Mouse (Mus musculus) neural tube, embryonic 14.5 days (tissue): Measurements from ENCODE around the gene Prickle2. TPM values are rescaled to one million over a fixed set of nuclear protein-coding genes. Genes with fewer than 3 reads are reported as not detected.

Experiments
- ATAC-seq: fragments of 200-750 bp; cut with Nextera tagmentation; 2 replicates; pipeline ENCODE4 v1.8.0; 2017; ENCODE audit warnings: low read depth, mild to moderate bottlenecking, moderate TSS enrichment, moderate library complexity
- H3K27ac ChIP-seq: fragments of 300-500 bp; sonication (generic); 2 replicates; pipeline ENCODE4 v1.5.1; 2014; ENCODE audit warnings: low read depth, mild to moderate bottlenecking, control low read depth, low read length, moderate library complexity, mixed read lengths
- H3K27me3 ChIP-seq: fragments of 300-500 bp; sonication (generic); 2 replicates; pipeline ENCODE4 v1.6.1; 2014; ENCODE audit warnings: low read length; ENCODE audit not compliant: control insufficient read depth, insufficient read depth
- H3K36me3 ChIP-seq: fragments of 300-500 bp; sonication (generic); 2 replicates; pipeline ENCODE4 v1.6.1; 2014; ENCODE audit warnings: low read length, mixed read lengths; ENCODE audit not compliant: control insufficient read depth, insufficient read depth
- H3K4me1 ChIP-seq: fragments of 300-500 bp; sonication (generic); 2 replicates; pipeline ENCODE4 v1.6.1; 2014; ENCODE audit warnings: low read length; ENCODE audit not compliant: control insufficient read depth, insufficient read depth
- H3K4me2 ChIP-seq: fragments of 300-500 bp; sonication (generic); 2 replicates; pipeline ENCODE4 v1.6.1; 2014; ENCODE audit warnings: mild to moderate bottlenecking, low read depth, low read length, control low read depth
- H3K4me3 ChIP-seq: fragments of 300-500 bp; sonication (generic); 2 replicates; pipeline ENCODE4 v1.5.1; 2014; ENCODE audit warnings: low read depth, low read length, control low read depth, mixed read lengths
- H3K9ac ChIP-seq: fragments of 300-500 bp; sonication (generic); replicated peaks from 2 replicates; pipeline ENCODE4 v1.6.1; 2014; ENCODE audit warnings: low read depth, mild to moderate bottlenecking, control low read depth, low read length, mixed read lengths
- H3K9me3 ChIP-seq: fragments of 300-500 bp; sonication (generic); 2 replicates; pipeline ENCODE4 v1.6.1; 2016; ENCODE audit warnings: low read length; ENCODE audit not compliant: control insufficient read depth
- WGBS: fragments of 180-500 bp; shearing (Covaris S2); extraction: QIAGEN DNeasy Blood & Tissue Kit; methylation state at CpG from one replicate; pipeline ENCODE4 v1.1.7; 2014; 5-methylcytosine and 5-hydroxymethylcytosine counted together
- polyA plus RNA-seq: library from polyadenylated mRNA; unstranded; fragments of >200 nt; fragmentation: Nextera tagmentation; extraction: Ambion mirVana; gene quantifications from 2 replicates; pipeline ENCODE4 v1.2.1, GENCODE M21; 2014

The Prickle2 gene
- polyA plus RNA-seq, 1 experiment from 2014 or later, result 25.5 TPM

DNA sequence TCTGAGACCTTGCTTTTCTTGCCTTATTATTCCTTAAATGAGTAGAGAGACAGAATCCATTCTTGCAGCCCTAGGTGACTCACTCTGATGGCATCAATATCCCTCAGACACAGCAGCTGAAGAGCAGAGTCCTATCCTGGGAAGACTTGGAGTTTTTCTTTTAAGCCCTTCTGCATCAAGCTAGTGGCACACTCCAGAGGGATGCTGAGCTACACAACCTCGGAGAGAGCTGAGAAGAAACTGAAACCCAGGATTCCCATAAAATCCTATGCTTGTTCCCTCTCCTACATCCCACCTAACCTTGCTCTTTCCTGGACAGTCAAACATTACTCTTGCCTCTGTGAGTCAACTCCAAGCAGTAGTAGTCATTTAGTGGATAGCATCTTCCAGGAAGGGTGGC, 256.0 kb downstream of the Prickle2 start:
- H3K4me1 ChIP-seq, result no peaks in the 10 kb centered on the region
- no peak overlapping the region for H3K27ac ChIP-seq
- 90% methylated on average over 1 of the region's 1 CpGs for WGBS
- H3K4me2 ChIP-seq, result no peak overlapping the region
- H3K9me3 ChIP-seq, result no peaks in the 10 kb centered on the region
- no peaks in the 10 kb centered on the region for H3K27me3 ChIP-seq
- no peak overlapping the region for H3K4me3 ChIP-seq
- no peaks in the 10 kb centered on the region for H3K36me3 ChIP-seq
- no peak overlapping the region for H3K9ac ChIP-seq
- no peak for ATAC-seq

DNA sequence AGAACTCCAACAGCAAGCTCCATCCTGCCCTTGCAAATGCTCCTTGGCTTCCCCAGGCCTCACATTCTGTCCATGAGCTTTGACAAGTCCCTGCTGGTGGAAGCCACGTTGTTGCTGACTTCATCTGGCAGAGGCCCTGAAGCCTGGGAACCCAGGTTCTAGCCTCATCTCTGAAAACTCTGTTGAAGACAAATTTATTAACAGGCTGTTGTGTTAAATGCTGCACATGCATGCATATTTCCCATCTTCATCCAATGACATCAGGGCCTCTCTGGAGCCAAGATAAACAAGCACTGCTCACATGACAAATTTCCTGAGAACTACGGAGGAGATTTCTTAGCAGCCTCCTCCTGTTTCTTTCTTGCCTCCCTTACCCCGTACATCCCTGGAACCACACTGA, 259.3 kb downstream of the Prickle2 start:
- Histone ChIP-seq H3K4me1 (no peaks in the 10 kb centered on the region), H3K36me3 (no peaks in the 10 kb centered on the region), H3K9me3 (no peaks in the 10 kb centered on the region), H3K4me2 (no peak overlapping the region), H3K27ac (no peak overlapping the region), H3K4me3 (no peak overlapping the region), H3K27me3 (no peaks in the 10 kb centered on the region), H3K9ac (no peak overlapping the region)
- no peak for ATAC-seq
- 71% methylated on average over 3 of the region's 3 CpGs for WGBS

DNA sequence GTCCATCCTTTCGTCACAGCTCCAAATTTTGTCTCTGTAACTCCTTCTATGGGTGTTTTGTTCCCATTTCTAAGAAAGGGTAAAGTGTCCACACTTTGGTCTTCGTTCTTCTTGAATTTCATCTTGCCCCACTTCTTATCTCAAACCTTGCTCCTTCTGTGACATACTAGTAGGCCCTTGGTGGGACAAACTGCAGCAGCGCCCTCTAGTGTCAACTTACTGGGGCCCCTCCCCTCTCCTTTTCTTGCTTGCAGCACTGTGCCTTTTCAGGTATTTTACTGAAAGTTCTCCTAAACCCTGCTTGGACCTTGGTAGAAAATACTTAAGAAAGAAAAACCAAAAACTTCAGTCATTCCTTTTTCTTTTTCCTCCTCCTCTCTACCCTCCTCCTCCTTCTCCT, 264.8 kb downstream of the Prickle2 start:
- H3K9me3 ChIP-seq, result no peaks in the 10 kb centered on the region
- no peak overlapping the region for H3K9ac ChIP-seq
- H3K27ac ChIP-seq, result no peak overlapping the region
- WGBS, result 48% methylated on average over 2 of the region's 3 CpGs
- no peaks in the 10 kb centered on the region for H3K4me1 ChIP-seq
- H3K27me3 ChIP-seq, result no peaks in the 10 kb centered on the region
- no peak overlapping the region for H3K4me3 ChIP-seq
- no peak for ATAC-seq
- H3K36me3 ChIP-seq, result no peaks in the 10 kb centered on the region
- H3K4me2 ChIP-seq, result no peak overlapping the region

DNA sequence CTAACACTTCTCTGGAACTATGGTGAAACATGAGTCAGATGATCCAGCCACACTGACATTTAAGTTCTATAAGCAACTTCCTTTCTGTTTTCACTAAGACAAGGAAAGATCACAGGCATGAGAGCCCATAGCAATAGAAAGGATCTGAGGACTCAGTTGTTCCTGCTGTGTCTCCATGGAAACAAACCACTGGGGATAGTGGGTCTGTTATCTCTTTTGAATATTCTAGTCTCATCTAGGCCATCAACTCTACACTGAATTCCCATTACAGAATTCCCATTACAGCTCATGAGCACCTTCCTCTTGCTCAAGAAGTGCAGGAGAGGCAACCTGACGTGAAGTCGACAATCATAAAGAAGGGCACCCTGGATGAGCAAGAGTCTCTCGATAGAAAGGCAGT, 265.7 kb downstream of the Prickle2 start:
- H3K4me2 ChIP-seq, result no peak overlapping the region
- H3K27ac ChIP-seq, result no peak overlapping the region
- 63% methylated on average over 3 of the region's 3 CpGs for WGBS
- H3K9me3 ChIP-seq, result no peaks in the 10 kb centered on the region
- H3K4me1 ChIP-seq, result no peaks in the 10 kb centered on the region
- ATAC-seq, result no peak
- no peak overlapping the region for H3K9ac ChIP-seq
- H3K36me3 ChIP-seq, result no peaks in the 10 kb centered on the region
- H3K4me3 ChIP-seq, result no peak overlapping the region
- no peaks in the 10 kb centered on the region for H3K27me3 ChIP-seq

DNA sequence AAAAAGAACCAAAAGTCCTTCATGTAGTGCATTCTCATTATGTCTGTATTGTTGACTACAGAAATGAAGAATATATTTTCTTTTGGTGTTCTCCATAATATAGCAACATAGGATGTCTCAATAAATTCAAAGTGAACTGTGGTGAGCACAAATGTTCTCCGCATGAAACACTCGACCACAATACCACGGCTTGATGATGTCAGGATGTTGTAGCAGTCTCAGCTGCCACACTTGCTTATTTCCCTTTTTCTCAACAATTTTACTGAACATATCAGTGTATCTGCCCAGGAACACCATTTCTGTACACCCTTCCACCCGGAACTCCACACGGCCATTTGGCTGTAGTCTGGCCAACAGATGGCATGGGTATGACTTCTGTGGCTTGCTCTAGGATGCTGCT, 273.8 kb downstream of the Prickle2 start:
- Histone ChIP-seq H3K27ac (no peak overlapping the region), H3K36me3 (no peaks in the 10 kb centered on the region), H3K9ac (no peak overlapping the region), H3K27me3 (no peaks in the 10 kb centered on the region), H3K4me3 (no peak overlapping the region), H3K4me1 (no peaks in the 10 kb centered on the region), H3K9me3 (no peaks in the 10 kb centered on the region), H3K4me2 (no peak overlapping the region)
- no peak for ATAC-seq
- 94% methylated on average over 5 of the region's 5 CpGs for WGBS

DNA sequence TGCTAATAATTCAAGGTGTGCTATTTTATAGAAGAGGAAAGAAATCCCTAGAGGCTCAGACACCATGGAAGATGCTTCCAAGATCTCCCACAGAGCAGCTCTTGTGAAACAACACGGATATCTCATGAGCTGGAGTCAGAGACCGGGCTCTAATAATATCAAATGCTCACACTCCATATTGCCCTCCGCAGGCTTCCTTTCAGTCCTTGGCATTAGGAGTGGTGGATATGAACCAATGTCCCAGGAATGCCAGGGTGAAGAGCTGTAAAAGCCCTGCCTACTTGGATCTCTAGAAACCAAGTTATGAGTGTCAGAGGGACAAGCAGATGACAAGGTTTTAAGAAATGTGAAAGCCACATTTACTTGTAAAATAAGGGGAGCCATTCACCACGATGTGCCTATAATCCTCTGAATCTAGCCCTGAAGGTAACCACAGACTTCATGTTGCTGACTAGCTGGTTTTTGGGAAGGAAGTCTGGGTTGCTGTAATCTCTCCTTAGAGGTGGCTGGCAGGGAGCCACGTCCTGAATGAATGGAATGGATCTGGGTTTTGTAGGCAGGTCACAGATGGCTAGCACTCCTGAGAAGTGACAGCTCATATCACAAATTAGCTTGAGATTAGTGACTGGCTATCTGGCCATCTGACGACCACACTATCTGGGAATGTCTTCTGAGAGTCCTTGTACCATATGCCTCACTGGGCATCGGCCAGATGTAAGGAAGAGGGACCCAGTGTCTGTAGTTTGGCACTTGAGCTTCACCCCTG, 278.4 kb downstream of the Prickle2 start:
- Histone ChIP-seq H3K27ac (no peak overlapping the region), H3K4me3 (no peak overlapping the region), H3K27me3 (no peaks in the 10 kb centered on the region), H3K9me3 (no peaks in the 10 kb centered on the region), H3K9ac (no peak overlapping the region), H3K4me2 (no peak overlapping the region), H3K4me1 (no peaks in the 10 kb centered on the region), H3K36me3 (no peaks in the 10 kb centered on the region)
- no peak for ATAC-seq
- WGBS, result 83% methylated on average over 7 of the region's 7 CpGs

DNA sequence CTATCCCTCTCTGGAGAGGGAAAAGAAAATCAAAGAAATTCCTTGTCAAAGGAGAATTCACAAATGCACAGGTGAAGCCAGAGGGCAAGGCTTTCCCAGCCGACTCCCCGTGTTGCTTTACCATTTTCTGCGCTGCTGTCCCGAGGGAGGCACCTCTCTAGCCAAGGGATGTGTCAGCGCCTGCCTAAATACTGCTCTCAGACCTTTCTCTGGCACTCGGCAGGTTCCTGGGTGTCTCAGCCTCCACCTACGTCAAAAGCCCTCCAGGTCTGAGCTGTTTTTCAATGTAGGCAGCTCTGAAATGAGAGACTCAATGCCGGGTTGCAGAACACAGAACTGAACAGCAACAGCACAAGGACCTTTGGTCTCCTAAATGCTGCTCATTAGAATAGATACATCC, 280.1 kb downstream of the Prickle2 start:
- H3K9me3 ChIP-seq, result no peaks in the 10 kb centered on the region
- H3K27ac ChIP-seq, result no peak overlapping the region
- 81% methylated on average over 8 of the region's 8 CpGs for WGBS
- H3K4me3 ChIP-seq, result no peak overlapping the region
- no peak overlapping the region for H3K4me2 ChIP-seq
- no peaks in the 10 kb centered on the region for H3K36me3 ChIP-seq
- no peaks in the 10 kb centered on the region for H3K27me3 ChIP-seq
- H3K9ac ChIP-seq, result no peak overlapping the region
- no peak for ATAC-seq
- no peaks in the 10 kb centered on the region for H3K4me1 ChIP-seq

DNA sequence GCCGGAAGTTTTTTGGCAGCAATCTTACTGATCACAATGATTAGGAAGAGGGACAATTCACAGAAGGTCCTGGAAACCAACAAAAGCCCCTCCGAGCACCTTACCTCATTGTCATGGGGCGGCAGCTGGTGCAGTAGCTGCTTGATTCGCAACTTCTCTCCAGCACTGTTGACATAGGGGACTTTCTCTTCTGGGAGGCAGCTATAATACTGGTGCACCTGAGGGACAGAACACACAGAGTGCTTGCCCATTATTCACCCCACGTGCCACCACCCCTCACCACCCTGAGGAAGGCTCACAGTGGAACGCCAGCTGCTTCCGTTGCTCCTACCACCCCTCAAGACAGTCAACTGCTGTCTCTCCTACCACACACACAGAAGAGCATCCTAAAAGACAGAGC, 280.5 kb downstream of the Prickle2 start:
- Histone ChIP-seq H3K4me2 (no peak overlapping the region), H3K9me3 (no peaks in the 10 kb centered on the region), H3K4me3 (no peak overlapping the region), H3K36me3 (0 out of 2 replicates have a peak, but pooled peaks cover 3% of the 10 kb centered on the region), H3K27me3 (no peaks in the 10 kb centered on the region), H3K9ac (no peak overlapping the region), H3K4me1 (no peaks in the 10 kb centered on the region), H3K27ac (no peak overlapping the region)
- no peak for ATAC-seq
- WGBS, result 84% methylated on average over 7 of the region's 7 CpGs

DNA sequence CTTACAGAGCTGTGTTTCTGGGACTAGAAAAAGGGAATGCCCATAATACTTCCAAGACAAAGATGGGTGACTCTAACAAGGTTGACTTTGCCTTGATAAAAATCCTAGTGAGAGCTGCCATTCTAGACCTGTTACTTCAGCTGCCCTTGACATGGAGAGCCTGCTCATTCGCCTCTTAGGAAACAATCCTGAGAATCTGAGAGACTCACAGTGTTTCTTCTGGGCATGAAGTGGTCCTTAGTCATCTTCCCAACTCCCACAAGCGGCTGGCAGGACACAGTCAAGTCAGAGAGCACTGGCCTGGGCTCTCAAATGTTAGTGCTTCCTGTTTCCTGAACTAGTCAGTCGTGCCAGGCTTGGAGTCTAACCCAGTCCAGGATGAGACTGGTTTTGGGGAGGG, 281.0 kb downstream of the Prickle2 start:
- H3K9ac ChIP-seq, result no peak overlapping the region
- H3K27me3 ChIP-seq, result no peaks in the 10 kb centered on the region
- peaks cover 4% of the 10 kb centered on the region; the same call in 1 of the 2 replicates for H3K36me3 ChIP-seq
- no peak overlapping the region for H3K4me2 ChIP-seq
- ATAC-seq, result no peak
- H3K4me1 ChIP-seq, result no peaks in the 10 kb centered on the region
- H3K9me3 ChIP-seq, result no peaks in the 10 kb centered on the region
- 81% methylated on average over 3 of the region's 3 CpGs for WGBS
- H3K4me3 ChIP-seq, result no peak overlapping the region
- no peak overlapping the region for H3K27ac ChIP-seq
